Mouse (Mus musculus) embryo, embryonic 11 days (tissue): ENCODE measurements around the gene Slc44a2.

Source experiments
- DNase-seq: peaks from one replicate; pipeline ENCODE4 v3.0.0-alpha.2; 2015

Slc44a2 gene

GRCm38 (mm10) chr9:21392646-21393175, 72.2 kb downstream of the Slc44a2 start:
- DNase-seq = no peak

- no peak for DNase-seq
These were observed 75.2 kb downstream of the Slc44a2 start for GRCm38 (mm10) chr9:21395692-21396091.

GRCm38 (mm10) chr9:21397170-21397569, 76.7 kb downstream of the Slc44a2 start:
- no peak for DNase-seq

- DNase-seq = no peak
These were observed 80.5 kb downstream of the Slc44a2 start for GRCm38 (mm10) chr9:21401042-21401441.

- DNase-seq = no peak
These were observed 82.3 kb downstream of the Slc44a2 start for GRCm38 (mm10) chr9:21402764-21403253.

GRCm38 (mm10) chr9:21403745-21404144, 83.2 kb downstream of the Slc44a2 start:
- DNase-seq = no peak
